Mouse (Mus musculus): ENCODE measurements at regions not wholly inside any gene's neighbourhood (a gene's known extent, or its start where the extent isn't known, plus 50 kb on each side); places are given as distances from the start of the nearest gene placed in this dataset.

GRCm38 (mm10) chr3:50813760-50814400 is 370.5 kb upstream of the Slc7a11 start:
- no peak; the same call in 1 of the 2 replicates for ATAC-seq (ENCODE audit: low FRiP score)
- Histone ChIP-seq H3K4me3 (replicated peaks) (no peak overlapping the region), H3K36me3 (no peaks in the 10 kb centered on the region), H3K9ac (replicated peaks) (no peak overlapping the region), H3K4me1 (no peaks in the 10 kb centered on the region), H3K4me2 (no peak overlapping the region), H3K27me3 (replicated peaks) (no peaks in the 10 kb centered on the region), H3K9me3 (replicated peaks) (no peaks in the 10 kb centered on the region), H3K27ac (replicated peaks) (no peak overlapping the region)
- 91% methylated on average over 5 of the region's 5 CpGs for WGBS

DNA sequence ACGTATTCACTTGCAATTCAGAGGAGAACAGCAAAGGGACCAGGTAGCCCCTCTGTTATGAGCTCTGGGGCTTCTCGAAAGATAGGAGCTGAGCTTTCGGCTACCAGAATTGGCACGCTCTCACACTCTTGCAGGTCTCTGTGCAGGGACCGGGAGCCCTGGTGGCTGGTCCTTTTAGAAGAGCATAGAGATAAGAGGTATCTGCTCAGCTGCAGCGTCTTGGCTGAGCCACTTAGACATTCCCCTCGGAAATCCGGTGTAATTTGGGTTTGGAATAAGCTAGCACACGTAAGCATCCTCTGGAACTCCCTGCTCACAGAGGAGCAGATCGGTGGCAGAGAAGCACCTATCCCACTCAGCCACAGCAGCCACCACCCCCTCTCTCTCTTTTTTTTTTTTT is 372.3 kb upstream of the Slc7a11 start:
- no peak for ATAC-seq (ENCODE audit: low FRiP score)
- WGBS, result 83% methylated on average over 10 of the region's 10 CpGs
- Histone ChIP-seq H3K27me3 (replicated peaks) (no peaks in the 10 kb centered on the region), H3K4me2 (no peak overlapping the region), H3K4me3 (replicated peaks) (no peak overlapping the region), H3K9ac (replicated peaks) (no peak overlapping the region), H3K9me3 (replicated peaks) (no peaks in the 10 kb centered on the region), H3K4me1 (no peaks in the 10 kb centered on the region), H3K27ac (replicated peaks) (no peak overlapping the region), H3K36me3 (no peaks in the 10 kb centered on the region)

DNA sequence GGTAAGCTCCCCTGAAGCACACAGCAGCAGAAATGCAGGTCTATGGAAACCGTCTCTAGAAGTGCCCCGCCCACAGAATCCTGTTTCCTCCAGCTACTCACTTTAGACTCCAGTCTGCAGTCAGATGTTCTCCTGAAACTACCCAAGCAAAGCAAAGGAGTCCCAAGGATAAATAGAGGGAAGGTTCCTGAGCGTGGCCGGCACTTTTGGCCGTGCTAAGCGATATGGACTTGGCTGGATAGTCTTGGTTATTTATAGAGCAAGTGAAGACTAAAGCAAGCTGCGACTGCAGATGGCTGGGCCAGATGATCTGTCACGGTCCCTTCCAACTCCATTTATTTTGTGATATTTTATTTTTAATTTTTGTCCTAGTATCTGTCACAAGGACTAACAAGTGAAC is 373.1 kb upstream of the Slc7a11 start:
- Histone ChIP-seq H3K9ac (replicated peaks) (no peak overlapping the region), H3K4me2 (no peak overlapping the region), H3K27me3 (replicated peaks) (no peaks in the 10 kb centered on the region), H3K4me1 (no peaks in the 10 kb centered on the region), H3K27ac (replicated peaks) (no peak overlapping the region), H3K36me3 (no peaks in the 10 kb centered on the region), H3K9me3 (replicated peaks) (no peaks in the 10 kb centered on the region), H3K4me3 (replicated peaks) (no peak overlapping the region)
- no peak for ATAC-seq (ENCODE audit: low FRiP score)
- 82% methylated on average over 8 of the region's 8 CpGs for WGBS

- H3K9ac ChIP-seq (replicated peaks), result no peak overlapping the region
- no peak overlapping the region for H3K4me3 ChIP-seq (replicated peaks)
- H3K4me1 ChIP-seq, result no peaks in the 10 kb centered on the region
- no peak for ATAC-seq (ENCODE audit: low FRiP score)
- H3K27ac ChIP-seq (replicated peaks), result no peak overlapping the region
- 83% methylated on average over 3 of the region's 3 CpGs for WGBS
- H3K27me3 ChIP-seq (replicated peaks), result no peaks in the 10 kb centered on the region
- H3K36me3 ChIP-seq, result no peaks in the 10 kb centered on the region
- no peak overlapping the region for H3K4me2 ChIP-seq
- no peaks in the 10 kb centered on the region for H3K9me3 ChIP-seq (replicated peaks)
Observed at GRCm38 (mm10) chr3:50817361-50817760, 373.9 kb upstream of the Slc7a11 start.

- no peak overlapping the region for H3K9ac ChIP-seq (replicated peaks)
- H3K4me2 ChIP-seq, result no peak overlapping the region
- H3K27ac ChIP-seq (replicated peaks), result no peak overlapping the region
- H3K36me3 ChIP-seq, result no peaks in the 10 kb centered on the region
- no peaks in the 10 kb centered on the region for H3K9me3 ChIP-seq (replicated peaks)
- ATAC-seq (ENCODE audit: low FRiP score), result no peak
- WGBS, result 87% methylated on average over 1 of the region's 1 CpGs
- no peaks in the 10 kb centered on the region for H3K27me3 ChIP-seq (replicated peaks)
- no peaks in the 10 kb centered on the region for H3K4me1 ChIP-seq
- H3K4me3 ChIP-seq (replicated peaks), result no peak overlapping the region
Observed at GRCm38 (mm10) chr3:50820776-50821175, 377.4 kb upstream of the Slc7a11 start.

DNA sequence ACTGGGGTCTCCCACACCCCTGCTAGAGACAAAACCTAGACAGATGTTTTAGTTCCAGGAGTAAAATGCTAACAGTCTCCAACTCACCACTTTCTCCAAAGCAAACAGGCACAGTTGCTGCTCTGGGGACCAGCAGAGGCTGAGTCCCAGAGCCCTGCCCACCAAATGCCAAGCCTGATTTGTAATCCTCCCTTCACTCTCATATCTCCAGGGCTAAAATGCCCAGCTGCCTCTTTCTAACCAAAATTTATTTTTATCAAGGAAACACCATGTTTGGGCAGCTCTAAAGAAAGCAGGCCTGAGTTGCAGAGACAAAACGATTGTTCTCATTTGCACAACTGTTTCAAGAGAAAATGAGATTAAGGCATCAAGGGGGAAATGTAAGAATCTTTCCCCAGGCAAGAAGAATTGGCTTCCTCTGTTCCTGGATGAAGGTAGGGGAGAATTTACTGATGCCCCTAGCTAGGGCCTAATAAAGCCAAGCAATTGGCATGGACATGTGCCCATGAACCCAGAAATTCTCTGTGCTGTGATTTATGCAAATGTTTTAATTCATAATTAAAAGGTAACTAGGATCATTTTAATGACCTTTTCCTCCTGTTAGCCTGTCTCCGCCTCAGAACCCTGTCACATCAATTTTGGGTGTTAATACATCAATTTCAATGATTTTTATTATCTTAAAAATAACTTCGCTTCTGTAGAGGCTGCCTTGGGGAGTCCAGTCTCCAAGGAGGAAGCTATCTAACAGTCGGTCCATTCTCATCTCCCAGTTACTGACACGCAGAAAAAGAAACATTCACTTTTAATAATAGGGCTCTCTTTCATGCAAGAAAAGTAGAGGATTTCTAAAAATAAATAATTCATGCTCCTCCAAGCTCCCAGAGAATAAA is 382.4 kb upstream of the Slc7a11 start:
- no peaks in the 10 kb centered on the region for H3K4me1 ChIP-seq
- H3K9me3 ChIP-seq (replicated peaks), result no peaks in the 10 kb centered on the region
- no peak overlapping the region for H3K4me2 ChIP-seq
- ATAC-seq (ENCODE audit: low FRiP score), result no peak
- no peak overlapping the region for H3K9ac ChIP-seq (replicated peaks)
- WGBS, result 60% methylated on average over 5 of the region's 5 CpGs
- no peak overlapping the region for H3K27ac ChIP-seq (replicated peaks)
- no peak overlapping the region for H3K4me3 ChIP-seq (replicated peaks)
- H3K36me3 ChIP-seq, result no peaks in the 10 kb centered on the region
- H3K27me3 ChIP-seq (replicated peaks), result no peaks in the 10 kb centered on the region

DNA sequence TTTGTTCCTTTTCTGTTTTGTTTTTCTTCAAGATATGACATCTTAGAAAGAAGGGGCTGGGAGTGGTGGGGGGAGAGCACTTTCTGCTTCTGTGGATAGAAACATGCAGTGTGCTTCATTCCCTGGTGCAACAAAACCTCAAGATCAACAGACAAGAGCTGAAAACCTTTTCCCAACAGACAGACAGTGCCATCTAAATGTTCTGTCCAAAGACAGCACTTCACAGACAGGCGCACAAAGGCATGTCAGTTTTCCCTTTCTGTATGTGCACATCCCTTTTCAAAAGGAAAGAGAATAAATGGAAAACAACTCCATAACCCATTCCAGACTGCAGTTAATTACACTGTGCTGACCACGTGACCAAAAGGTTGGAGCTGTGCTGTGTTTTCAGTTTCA is 383.0 kb upstream of the Slc7a11 start:
- no peak overlapping the region for H3K27ac ChIP-seq (replicated peaks)
- no peak for ATAC-seq (ENCODE audit: low FRiP score)

GRCm38 (mm10) chr3:50829211-50829610 is 385.8 kb upstream of the Slc7a11 start:
- no peak overlapping the region for H3K4me2 ChIP-seq
- 85% methylated on average over 3 of the region's 3 CpGs for WGBS
- H3K27ac ChIP-seq (replicated peaks), result no peak overlapping the region
- H3K9me3 ChIP-seq (replicated peaks), result no peaks in the 10 kb centered on the region
- no peak for ATAC-seq (ENCODE audit: low FRiP score)
- no peak overlapping the region for H3K4me3 ChIP-seq (replicated peaks)
- no peak overlapping the region for H3K9ac ChIP-seq (replicated peaks)
- H3K27me3 ChIP-seq (replicated peaks), result no peaks in the 10 kb centered on the region
- no peaks in the 10 kb centered on the region for H3K4me1 ChIP-seq
- no peaks in the 10 kb centered on the region for H3K36me3 ChIP-seq

More for the DNA sequence above, 383.0 kb upstream of the Slc7a11 start:
- H3K9me3 ChIP-seq (replicated peaks), result no peaks in the 10 kb centered on the region
- WGBS, result 73% methylated on average over 2 of the region's 2 CpGs
- H3K27me3 ChIP-seq (replicated peaks), result no peaks in the 10 kb centered on the region
- no peak overlapping the region for H3K4me2 ChIP-seq
- no peak overlapping the region for H3K4me3 ChIP-seq (replicated peaks)
- no peaks in the 10 kb centered on the region for H3K36me3 ChIP-seq
- no peak overlapping the region for H3K9ac ChIP-seq (replicated peaks)
- no peaks in the 10 kb centered on the region for H3K4me1 ChIP-seq

DNA sequence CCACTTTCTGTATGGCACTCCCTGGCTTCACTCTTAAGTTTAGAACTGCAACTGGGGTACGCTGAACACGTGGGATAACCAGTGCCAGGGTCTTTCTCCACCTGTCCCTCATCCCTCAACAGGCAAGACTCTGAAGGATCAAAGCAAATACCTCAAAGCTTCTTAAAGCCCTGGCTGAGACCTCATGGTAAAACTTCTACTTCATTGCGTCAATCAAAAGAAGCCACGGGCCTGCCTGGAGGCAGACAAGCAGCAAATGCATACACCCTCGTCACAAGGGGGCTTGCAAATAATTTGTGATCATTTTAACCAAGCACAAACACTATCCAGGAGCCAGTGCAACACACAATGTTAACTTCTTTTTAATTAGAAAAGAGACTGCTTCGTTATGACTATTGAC is 387.0 kb upstream of the Slc7a11 start:
- no peak overlapping the region for H3K27ac ChIP-seq (replicated peaks)
- no peak overlapping the region for H3K4me3 ChIP-seq (replicated peaks)
- H3K4me2 ChIP-seq, result no peak overlapping the region
- no peaks in the 10 kb centered on the region for H3K27me3 ChIP-seq (replicated peaks)
- H3K9ac ChIP-seq (replicated peaks), result no peak overlapping the region
- ATAC-seq (ENCODE audit: low FRiP score), result 0 out of 2 replicates have a peak, but pooled peaks have one; percentile 21
- H3K36me3 ChIP-seq, result no peaks in the 10 kb centered on the region
- WGBS, result 74% methylated on average over 6 of the region's 6 CpGs
- no peaks in the 10 kb centered on the region for H3K4me1 ChIP-seq
- H3K9me3 ChIP-seq (replicated peaks), result no peaks in the 10 kb centered on the region

DNA sequence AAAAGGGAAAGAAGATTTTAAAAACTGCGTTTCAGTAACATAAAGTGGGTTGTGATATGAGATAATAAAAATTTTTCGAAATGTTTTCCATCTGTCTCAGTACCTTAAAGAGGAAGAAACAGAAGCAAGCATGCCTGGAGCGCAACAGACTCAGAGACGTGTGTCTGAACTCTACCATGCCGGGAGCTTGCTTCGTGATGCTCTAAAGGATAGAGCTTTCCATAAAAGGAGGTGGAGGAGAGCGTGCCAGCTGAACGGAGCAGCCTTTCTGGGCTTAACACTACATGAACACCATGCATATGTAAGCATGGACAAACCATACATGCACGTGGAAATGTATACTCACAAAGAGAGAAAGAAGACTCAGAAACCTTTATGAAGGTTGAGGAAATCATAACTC is 387.5 kb upstream of the Slc7a11 start:
- Histone ChIP-seq H3K4me2 (no peak overlapping the region), H3K27ac (replicated peaks) (no peak overlapping the region), H3K4me1 (no peaks in the 10 kb centered on the region), H3K27me3 (replicated peaks) (no peaks in the 10 kb centered on the region), H3K9ac (replicated peaks) (no peak overlapping the region), H3K36me3 (no peaks in the 10 kb centered on the region), H3K4me3 (replicated peaks) (no peak overlapping the region), H3K9me3 (replicated peaks) (no peaks in the 10 kb centered on the region)
- ATAC-seq (ENCODE audit: low FRiP score), result no peak; the same call in 1 of the 2 replicates
- 65% methylated on average over 9 of the region's 9 CpGs for WGBS

GRCm38 (mm10) chr3:50842216-50842615 is 382.0 kb upstream of the Noct start:
- H3K27me3 ChIP-seq (replicated peaks), result no peaks in the 10 kb centered on the region
- 74% methylated on average over 4 of the region's 4 CpGs for WGBS
- H3K9me3 ChIP-seq (replicated peaks), result no peaks in the 10 kb centered on the region
- H3K9ac ChIP-seq (replicated peaks), result no peak overlapping the region
- H3K4me1 ChIP-seq, result peaks cover 7% of the 10 kb centered on the region
- H3K4me2 ChIP-seq, result no peak overlapping the region
- H3K27ac ChIP-seq (replicated peaks), result no peak overlapping the region
- no peaks in the 10 kb centered on the region for H3K36me3 ChIP-seq
- H3K4me3 ChIP-seq (replicated peaks), result no peak overlapping the region
- ATAC-seq (ENCODE audit: low FRiP score), result no peak

DNA sequence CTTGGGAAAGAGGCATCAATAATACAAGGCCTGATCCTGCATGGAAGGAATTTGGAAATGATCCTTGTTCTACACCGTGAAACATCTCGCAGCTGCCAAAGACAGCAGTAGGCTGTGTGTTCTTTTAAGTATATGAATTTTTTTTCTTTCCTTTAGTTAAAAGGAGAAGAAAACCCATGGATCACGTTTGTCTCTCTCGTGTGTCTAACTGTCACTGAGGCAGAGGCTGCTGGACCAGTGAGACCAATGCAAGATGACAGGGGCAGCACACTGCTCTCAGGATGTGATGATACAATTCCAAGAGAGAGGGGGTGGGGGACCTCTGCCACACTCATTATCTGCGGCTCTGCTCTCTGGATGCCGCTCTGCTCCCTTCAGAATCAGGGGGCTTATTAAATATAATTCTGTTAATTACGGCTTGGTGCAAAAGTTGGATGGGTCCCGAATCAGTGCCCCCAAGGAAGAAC is 379.4 kb upstream of the Noct start:
- Histone ChIP-seq H3K27me3 (replicated peaks) (no peaks in the 10 kb centered on the region), H3K4me2 (no peak overlapping the region), H3K9ac (replicated peaks) (no peak overlapping the region), H3K36me3 (no peaks in the 10 kb centered on the region), H3K4me1 (peaks cover 7% of the 10 kb centered on the region), H3K9me3 (replicated peaks) (no peaks in the 10 kb centered on the region), H3K27ac (replicated peaks) (no peak overlapping the region), H3K4me3 (replicated peaks) (no peak overlapping the region)
- no peak for ATAC-seq (ENCODE audit: low FRiP score)
- WGBS, result 59% methylated on average over 8 of the region's 8 CpGs
